Mouse (Mus musculus): ENCODE results near the gene Wwox. TPM values are rescaled to one million over a fixed set of nuclear protein-coding genes. Genes with fewer than 3 reads are reported as not detected.

Wwox gene
- total RNA-seq, 2 experiments from 2014 or later = 7.4 to 8.1 TPM

- peak; percentile 39 to 42 for DNase-seq
- intact Hi-C loops (cut with DNase I) = loop anchor here (10.0 kb wide), 4 partner anchors 389 to 1659 kb away; no protein-coding TSS in a partner anchor
Measured at GRCm38 (mm10) chr8:114775543-114775942, 336.1 kb downstream of the Wwox start.

GRCm38 (mm10) chr8:114776696-114777095 is 337.2 kb downstream of the Wwox start:
- no peak for DNase-seq
- intact Hi-C loops (cut with DNase I) = loop anchor here (10.0 kb wide), 4 partner anchors 388 to 1658 kb away; no protein-coding TSS in a partner anchor

- no peak for DNase-seq
- intact Hi-C loops (cut with DNase I) = loop anchor here (10.0 kb wide), 4 partner anchors 387 to 1657 kb away; no protein-coding TSS in a partner anchor
Measured at GRCm38 (mm10) chr8:114777271-114777980, 338.0 kb downstream of the Wwox start.

DNA sequence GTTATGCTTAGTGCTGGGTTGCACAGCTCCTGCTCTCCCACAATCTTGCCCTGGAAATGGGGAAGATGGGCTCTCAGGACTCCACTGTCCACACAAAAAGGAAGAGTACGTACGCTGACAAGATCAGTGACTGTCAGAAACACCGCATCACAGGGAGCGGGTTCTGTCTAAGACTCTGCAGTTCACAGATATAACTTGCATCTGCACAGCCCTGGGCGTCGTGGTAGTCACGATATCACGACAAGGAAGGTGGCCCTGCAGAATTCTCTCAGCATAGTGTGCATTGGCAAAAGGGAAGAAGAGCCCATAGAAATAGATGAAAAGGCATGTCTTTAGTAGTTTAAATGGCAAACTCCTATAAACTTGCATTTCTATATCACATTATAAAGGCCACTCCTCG is 339.5 kb downstream of the Wwox start:
- intact Hi-C loops (cut with DNase I) = loop anchor here (10.0 kb wide), 4 partner anchors 386 to 1656 kb away; no protein-coding TSS in a partner anchor
- DNase-seq = no peak

DNA sequence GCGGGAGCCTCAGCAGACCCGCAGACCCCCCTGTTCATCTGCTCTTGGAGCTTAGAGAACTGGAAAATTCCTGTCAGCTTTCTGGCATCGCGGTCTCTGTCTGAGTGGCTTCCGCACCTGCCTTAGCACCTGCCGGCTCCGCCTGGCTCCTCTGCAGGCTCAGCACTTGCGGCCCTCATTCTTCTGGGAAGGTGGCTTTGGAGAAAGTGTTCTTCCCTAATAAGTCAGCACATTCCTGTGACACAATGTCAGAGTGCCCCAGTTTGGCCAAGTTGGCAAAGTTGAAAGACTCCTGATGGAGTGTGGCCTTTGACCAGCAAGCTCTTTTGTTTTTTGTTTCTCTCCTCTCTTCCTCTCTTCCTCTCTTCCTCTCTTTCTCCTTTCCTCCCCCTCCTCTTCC is 343.9 kb downstream of the Wwox start:
- no peak for DNase-seq
- intact Hi-C loops (cut with DNase I) = no loop called here

- DNase-seq = no peak
- intact Hi-C loops (cut with DNase I) = no loop called here
Measured at GRCm38 (mm10) chr8:114785834-114786233, 346.4 kb downstream of the Wwox start.

DNA sequence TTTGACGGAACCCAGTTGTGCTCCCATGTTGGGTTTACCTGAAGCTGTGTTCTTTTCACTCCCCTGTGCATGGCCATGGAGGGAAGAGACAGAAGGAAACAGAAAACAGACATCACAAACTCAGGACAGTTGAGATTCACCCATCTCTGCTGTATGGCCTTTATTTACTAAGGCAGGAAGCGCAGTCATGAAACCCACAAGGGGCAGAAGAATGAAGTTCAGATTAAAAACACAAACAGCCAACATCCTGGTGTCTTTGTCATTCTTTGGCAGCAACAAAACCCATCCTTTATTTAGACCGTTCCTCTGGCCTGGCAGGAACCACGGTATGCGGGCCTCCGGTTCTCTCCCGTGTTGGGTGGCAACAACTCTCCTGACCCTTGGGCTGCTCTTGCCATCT is 350.2 kb downstream of the Wwox start:
- intact Hi-C loops (cut with DNase I) = no loop called here
- no peak for DNase-seq

- no peak for DNase-seq
- intact Hi-C loops (cut with DNase I) = no loop called here
Measured at GRCm38 (mm10) chr8:114790754-114791153, 351.3 kb downstream of the Wwox start.

- intact Hi-C loops (cut with DNase I) = no loop called here
- peak; percentile 27 to 45 for DNase-seq
Measured at GRCm38 (mm10) chr8:114793682-114794081, 354.2 kb downstream of the Wwox start.

DNA sequence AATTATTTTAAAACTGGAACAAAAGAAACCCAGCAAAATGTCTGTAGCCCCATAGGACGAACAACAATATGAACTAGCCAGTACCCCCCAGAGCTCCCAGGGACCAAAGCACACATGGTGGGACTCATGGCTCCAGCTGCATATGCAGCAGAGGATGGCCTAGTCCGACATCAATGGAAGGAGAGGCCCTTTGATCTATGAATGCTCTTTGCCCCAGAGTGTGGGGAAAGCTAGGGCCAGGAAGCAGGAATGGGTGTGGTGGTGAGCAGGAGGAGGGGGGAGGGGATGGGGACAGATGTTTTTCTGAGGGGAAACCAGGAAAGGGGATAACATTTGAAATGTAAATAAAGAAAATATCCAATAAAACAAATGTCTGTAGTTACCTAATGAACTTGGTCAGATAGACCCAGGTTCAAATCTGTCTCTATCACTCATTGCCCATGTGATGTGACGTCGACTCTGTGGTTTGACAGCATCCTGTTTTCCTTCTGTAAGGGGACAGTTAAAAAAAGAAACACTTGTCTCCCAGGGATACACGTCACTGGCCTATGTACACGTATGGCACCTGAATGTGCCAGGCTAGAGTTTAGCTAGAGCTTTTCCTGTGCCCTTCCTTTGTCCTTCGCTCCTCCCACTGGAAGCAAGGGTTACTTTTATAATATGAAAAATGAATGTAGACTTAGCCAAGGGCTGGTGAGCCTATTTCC is 362.1 kb downstream of the Wwox start:
- no peak for DNase-seq
- intact Hi-C loops (cut with DNase I) = no loop called here

- no peak for DNase-seq
Measured at GRCm38 (mm10) chr8:114803113-114803512, 363.7 kb downstream of the Wwox start.

GRCm38 (mm10) chr8:114806826-114807420 is 367.5 kb downstream of the Wwox start:
- intact Hi-C loops (cut with DNase I) = no loop called here
- no peak for DNase-seq

More at GRCm38 (mm10) chr8:114803113-114803512, 363.7 kb downstream of the Wwox start:
- intact Hi-C loops (cut with DNase I) = no loop called here

DNA sequence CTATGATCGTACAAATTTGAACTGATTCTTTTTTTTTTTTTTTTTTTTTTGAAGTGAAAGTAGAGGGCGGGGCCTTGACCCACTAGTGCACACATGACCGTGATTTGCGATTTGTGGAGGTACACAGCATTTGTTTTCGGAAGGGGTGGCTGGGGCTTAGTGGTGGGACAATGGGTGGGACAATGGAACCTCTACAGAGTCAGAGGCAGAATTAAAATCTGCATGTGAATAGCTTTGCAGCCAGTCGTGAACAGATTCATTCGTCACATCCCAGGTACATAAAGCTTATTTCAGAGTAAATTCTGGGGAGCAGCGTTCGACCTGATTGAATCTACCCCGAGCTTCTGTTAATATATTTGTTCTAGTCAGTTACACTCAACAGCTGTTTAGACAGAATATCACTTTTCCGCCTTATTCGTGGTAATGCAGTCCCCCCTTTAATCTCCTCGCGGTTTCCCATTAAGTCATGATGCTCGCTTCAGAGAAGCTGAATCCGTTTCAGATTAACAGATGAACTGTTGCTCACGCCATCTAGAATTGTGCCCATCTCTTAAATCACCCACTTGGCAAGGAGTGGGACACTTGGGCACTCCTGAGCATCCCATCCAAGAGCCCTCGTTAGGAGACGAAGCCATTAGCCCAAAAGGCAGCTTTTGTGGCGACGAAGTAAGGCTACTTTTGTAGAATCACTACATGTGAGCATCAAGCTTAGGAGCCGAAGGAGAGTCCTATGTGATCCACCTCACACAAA is 368.4 kb downstream of the Wwox start:
- no peak for DNase-seq
- intact Hi-C loops (cut with DNase I) = no loop called here

DNA sequence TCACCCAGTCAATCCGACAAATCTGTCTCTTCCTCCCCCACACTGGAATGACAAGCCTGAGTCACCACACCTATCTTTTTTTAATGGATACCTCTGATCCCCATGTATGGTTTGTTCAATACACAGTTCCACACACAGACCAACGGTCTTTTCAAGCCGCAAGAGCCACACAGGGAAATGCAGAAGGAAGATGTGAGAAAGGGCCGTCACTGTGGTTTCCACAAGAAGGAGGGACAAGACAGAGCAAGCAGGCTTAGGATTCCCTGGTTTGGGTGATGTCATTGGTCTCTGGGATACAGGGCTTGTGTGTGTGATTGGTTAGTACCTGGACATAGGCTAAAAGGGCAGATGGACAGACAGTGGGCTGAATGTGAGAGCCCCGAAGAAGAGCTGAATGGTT is 371.0 kb downstream of the Wwox start:
- DNase-seq = no peak
- intact Hi-C loops (cut with DNase I) = no loop called here

GRCm38 (mm10) chr8:114813830-114814229 is 374.4 kb downstream of the Wwox start:
- intact Hi-C loops (cut with DNase I) = no loop called here
- no peak for DNase-seq

DNA sequence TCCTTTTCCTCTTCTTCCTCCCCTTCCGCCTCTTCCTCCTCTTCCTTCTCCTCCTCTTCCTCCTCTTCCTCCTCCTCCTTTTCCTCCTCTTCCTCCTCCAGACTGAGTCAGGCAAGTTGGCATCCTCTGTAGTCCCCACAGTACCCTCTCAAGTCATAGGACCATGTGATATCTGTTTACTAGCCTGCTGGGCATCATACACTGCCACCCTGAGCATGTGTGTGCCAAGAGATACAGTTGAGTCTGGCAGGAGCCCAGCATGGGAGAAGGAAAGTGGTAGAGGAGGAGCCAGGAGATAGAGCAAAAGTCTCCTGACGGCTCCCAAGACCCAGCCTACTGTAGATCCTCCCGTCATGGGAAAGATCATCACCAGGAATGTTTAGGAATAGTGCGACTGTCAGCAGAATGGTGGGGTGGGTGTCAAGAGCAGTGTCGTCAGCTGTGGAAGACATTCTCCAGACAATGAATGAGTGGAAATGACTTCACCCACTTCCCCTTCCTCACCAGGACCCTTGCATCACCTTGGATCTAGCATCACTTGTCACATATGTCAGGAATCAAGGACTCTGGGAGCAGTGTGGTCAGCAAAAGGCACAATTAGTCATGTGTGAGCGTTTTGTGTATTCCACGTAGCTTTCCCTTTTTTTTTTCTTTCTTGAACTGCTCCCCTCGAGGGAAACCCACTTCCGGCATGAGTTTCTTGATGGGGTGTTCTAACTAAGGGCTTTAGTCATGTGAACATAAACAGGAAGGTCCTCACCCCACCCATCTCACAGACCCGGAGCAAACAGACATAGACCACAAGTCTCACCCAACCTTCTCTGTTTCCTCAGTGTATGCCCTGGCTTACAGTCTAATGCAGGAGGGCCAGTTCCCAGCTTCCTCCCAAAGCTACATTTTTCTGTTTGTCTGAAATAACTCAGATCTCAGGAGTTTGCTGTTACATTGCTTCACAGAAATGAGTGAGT is 375.6 kb downstream of the Wwox start:
- intact Hi-C loops (cut with DNase I) = no loop called here

GRCm38 (mm10) chr8:114816343-114816742 is 376.9 kb downstream of the Wwox start:
- intact Hi-C loops (cut with DNase I) = no loop called here
- no peak for DNase-seq

More for the DNA sequence above, 375.6 kb downstream of the Wwox start:
- DNase-seq = peak; percentile 20 to 24

DNA sequence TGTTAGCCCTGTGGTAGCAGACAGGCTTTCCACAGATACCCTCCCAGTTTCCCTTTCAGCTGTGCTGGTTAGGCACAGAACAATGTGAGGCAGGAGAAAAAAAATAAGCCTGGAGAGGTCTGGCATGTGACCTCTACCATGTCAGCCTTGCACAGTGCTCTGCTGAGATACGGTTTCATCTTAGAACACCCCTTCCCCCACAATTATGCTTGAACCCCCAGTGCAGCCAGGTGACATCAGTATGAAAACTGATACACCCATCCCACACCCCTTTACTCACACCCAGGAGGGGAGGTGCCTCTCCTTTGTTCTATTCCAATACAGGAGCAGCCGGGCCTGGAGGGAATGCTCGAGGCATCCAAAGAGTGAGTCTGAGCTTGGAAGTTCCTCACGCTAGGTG is 377.5 kb downstream of the Wwox start:
- intact Hi-C loops (cut with DNase I) = no loop called here
- DNase-seq = no peak

- peak; percentile 73 to 76 for DNase-seq
- intact Hi-C loops (cut with DNase I) = no loop called here
Measured at GRCm38 (mm10) chr8:114821543-114821942, 382.1 kb downstream of the Wwox start.

- no peak for DNase-seq
- intact Hi-C loops (cut with DNase I) = no loop called here
Measured at GRCm38 (mm10) chr8:114825460-114825859, 386.0 kb downstream of the Wwox start.

Measured in heart, postnatal 10 days (tissue).